Mouse (Mus musculus) liver, embryonic 14.5 days (tissue): ENCODE data around the gene Nrarp.

Source experiments
- CTCF ChIP-seq: IDR thresholded peaks from 2 replicates; pipeline ENCODE4 v1.5.1; 2016; ENCODE audit warnings: antibody characterized with exemption, low read depth, control low read depth
- EP300 ChIP-seq: IDR thresholded peaks from 2 replicates; pipeline ENCODE4 v1.6.1; 2016; ENCODE audit warnings: antibody characterized with exemption, low read depth

- TF ChIP-seq CTCF = peak; percentile 90
- peak; percentile 36; the same call in 1 of the 2 replicates for TF ChIP-seq EP300
Observed at GRCm38 (mm10) chr2:25228431-25228889, 47.9 kb downstream of the Nrarp start.
